Mouse (Mus musculus) hindbrain, embryonic 13.5 days (tissue): ENCODE measurements around the gene Agap1. TPM values are rescaled to one million over a fixed set of nuclear protein-coding genes. Genes with fewer than 3 reads are reported as not detected.

Source experiments
- ATAC-seq: fragments of 200-750 bp; cut with Nextera tagmentation; 2 replicates; pipeline ENCODE4 v1.8.0; 2017; ENCODE audit warnings: moderate TSS enrichment; ENCODE audit not compliant: low FRiP score
- H3K27ac ChIP-seq: fragments of 300-500 bp; sonication (generic); 2 replicates; pipeline ENCODE4 v1.5.1; 2015; ENCODE audit warnings: inconsistent platforms, mild to moderate bottlenecking, moderate library complexity
- H3K27me3 ChIP-seq: fragments of 300-500 bp; sonication (generic); 2 replicates; pipeline ENCODE4 v1.6.1; 2015; ENCODE audit warnings: mild to moderate bottlenecking, inconsistent platforms
- H3K36me3 ChIP-seq: fragments of 300-500 bp; sonication (generic); 2 replicates; pipeline ENCODE4 v1.6.1; 2015; ENCODE audit warnings: mild to moderate bottlenecking, inconsistent platforms
- H3K4me1 ChIP-seq: fragments of 300-500 bp; sonication (generic); replicated peaks from 2 replicates; pipeline ENCODE4 v1.6.1; 2015; ENCODE audit warnings: inconsistent platforms
- H3K4me2 ChIP-seq: fragments of 300-500 bp; sonication (generic); 2 replicates; pipeline ENCODE4 v1.6.1; 2015; ENCODE audit warnings: inconsistent platforms, mild to moderate bottlenecking, moderate library complexity
- H3K4me3 ChIP-seq: fragments of 300-500 bp; sonication (generic); 2 replicates; pipeline ENCODE4 v1.5.1; 2015; ENCODE audit warnings: mild to moderate bottlenecking, inconsistent platforms
- H3K9ac ChIP-seq: fragments of 300-500 bp; sonication (generic); 2 replicates; pipeline ENCODE4 v1.6.1; 2015; ENCODE audit warnings: mild to moderate bottlenecking, inconsistent platforms
- H3K9me3 ChIP-seq: fragments of 300-500 bp; sonication (generic); 2 replicates; pipeline ENCODE4 v1.6.1; 2016; ENCODE audit warnings: inconsistent platforms
- WGBS: fragments of 180-500 bp; shearing (Covaris S2); methylation state at CpG from one replicate; pipeline ENCODE4 v1.1.7; 2015; 5-methylcytosine and 5-hydroxymethylcytosine counted together
- polyA plus RNA-seq: library from polyadenylated mRNA; unstranded; fragments of >200 nt; fragmentation: Nextera tagmentation; extraction: Ambion mirVana; gene quantifications from 2 replicates; pipeline ENCODE4 v1.2.1, GENCODE M21; 2015

Agap1 gene
- polyA plus RNA-seq, 1 experiment from 2014 or later: 51.3 TPM

DNA sequence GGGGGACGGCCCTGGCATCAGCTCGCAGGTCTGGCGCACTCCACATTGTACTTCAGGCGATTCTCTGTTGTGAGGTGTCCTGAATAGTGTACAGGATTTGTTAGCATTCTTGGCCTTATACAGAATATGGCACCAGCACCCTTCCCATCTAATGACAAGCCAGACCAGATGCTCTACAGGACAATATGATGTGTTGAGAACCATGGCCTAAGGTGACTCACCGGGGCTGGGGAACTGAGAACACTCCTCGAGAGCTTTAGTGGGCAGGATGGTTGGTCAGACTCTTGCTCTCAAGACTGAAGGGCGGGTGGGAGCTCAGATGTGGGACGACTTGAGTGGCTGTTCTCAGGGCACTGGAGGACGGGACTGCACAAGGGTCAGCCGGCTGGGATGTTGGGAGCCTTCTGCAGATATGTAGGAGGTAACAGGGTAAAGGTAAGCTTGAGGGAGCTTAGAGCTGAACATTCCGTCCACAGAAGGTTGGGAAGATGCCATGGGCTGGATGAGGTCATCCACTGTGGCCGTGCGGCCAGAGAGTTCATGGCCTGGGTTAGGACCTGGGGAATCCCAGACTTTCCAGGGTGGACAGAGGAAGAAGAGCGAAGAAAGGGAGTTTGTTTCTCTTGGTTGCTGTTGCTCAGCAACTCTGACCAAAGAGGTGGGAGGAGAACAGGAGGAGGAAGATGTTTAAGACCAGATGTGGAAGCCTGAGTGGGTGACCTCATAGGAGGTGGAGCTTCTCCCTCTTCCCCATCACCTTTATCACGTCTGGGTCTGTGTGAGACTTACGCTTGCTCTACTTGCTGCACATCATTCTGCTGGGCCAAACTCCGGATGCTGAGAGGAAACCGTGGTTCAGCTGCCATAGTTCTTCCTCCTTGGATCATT, 100.6 kb downstream of the Agap1 start:
- ATAC-seq: no peak
- no peak overlapping the region for H3K27ac ChIP-seq
- H3K36me3 ChIP-seq: no peaks in the 10 kb centered on the region
- no peaks in the 10 kb centered on the region for H3K27me3 ChIP-seq
- H3K4me1 ChIP-seq: peaks cover 65% of the 10 kb centered on the region
- H3K4me3 ChIP-seq: no peak overlapping the region
- 87% methylated on average over 18 of the region's 18 CpGs for WGBS
- H3K9me3 ChIP-seq: no peaks in the 10 kb centered on the region
- no peak overlapping the region for H3K9ac ChIP-seq
- H3K4me2 ChIP-seq: no peak overlapping the region

DNA sequence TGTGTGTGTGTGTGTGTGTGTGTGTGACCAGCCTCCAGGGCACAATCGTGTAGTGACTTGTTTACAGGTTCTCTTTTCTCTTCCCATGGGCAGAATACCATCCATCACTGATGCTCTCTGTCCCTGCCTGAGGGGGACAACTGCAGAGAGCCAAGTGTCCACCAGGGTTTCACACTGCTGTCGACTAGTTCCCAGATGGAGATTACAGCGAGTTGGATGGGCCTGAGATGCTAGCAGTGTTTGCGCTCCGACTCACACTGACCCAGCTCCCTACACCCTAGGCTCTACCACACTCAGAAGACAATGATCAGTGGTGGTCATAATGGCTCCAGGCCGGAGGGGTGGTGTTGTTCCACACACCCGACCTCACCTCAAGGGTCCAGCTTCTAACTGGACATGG, 101.4 kb downstream of the Agap1 start:
- 76% methylated on average over 7 of the region's 7 CpGs for WGBS
- no peak overlapping the region for H3K9ac ChIP-seq
- H3K9me3 ChIP-seq: no peaks in the 10 kb centered on the region
- no peak for ATAC-seq
- H3K4me3 ChIP-seq: no peak overlapping the region
- no peaks in the 10 kb centered on the region for H3K36me3 ChIP-seq
- H3K27me3 ChIP-seq: no peaks in the 10 kb centered on the region
- no peak overlapping the region for H3K4me2 ChIP-seq
- peaks cover 64% of the 10 kb centered on the region for H3K4me1 ChIP-seq
- H3K27ac ChIP-seq: no peak overlapping the region

DNA sequence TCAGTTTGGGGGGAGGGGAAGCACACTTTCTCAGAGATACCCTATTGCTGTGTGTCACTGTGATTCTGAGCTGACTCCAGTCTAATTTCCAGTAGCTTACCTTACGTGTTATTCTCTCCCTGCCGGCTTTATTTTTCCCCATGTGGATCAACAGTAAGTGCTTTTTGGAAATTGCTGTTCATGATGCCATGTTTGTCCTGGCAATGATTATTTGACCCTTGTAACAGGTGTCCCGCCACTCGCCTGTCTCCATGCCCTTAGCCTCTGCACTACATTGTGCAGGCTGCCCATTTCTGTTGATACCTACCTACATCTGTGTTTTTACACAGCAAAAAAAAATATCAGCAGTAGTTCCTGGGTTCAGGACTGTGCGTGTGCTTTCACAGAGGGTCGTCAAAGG, 102.8 kb downstream of the Agap1 start:
- Histone ChIP-seq H3K9me3 (no peaks in the 10 kb centered on the region), H3K4me2 (no peak overlapping the region), H3K27me3 (no peaks in the 10 kb centered on the region), H3K4me1 (peaks cover 52% of the 10 kb centered on the region), H3K4me3 (no peak overlapping the region), H3K36me3 (no peaks in the 10 kb centered on the region), H3K9ac (no peak overlapping the region), H3K27ac (no peak overlapping the region)
- ATAC-seq: no peak
- WGBS: 82% methylated on average over 6 of the region's 6 CpGs

DNA sequence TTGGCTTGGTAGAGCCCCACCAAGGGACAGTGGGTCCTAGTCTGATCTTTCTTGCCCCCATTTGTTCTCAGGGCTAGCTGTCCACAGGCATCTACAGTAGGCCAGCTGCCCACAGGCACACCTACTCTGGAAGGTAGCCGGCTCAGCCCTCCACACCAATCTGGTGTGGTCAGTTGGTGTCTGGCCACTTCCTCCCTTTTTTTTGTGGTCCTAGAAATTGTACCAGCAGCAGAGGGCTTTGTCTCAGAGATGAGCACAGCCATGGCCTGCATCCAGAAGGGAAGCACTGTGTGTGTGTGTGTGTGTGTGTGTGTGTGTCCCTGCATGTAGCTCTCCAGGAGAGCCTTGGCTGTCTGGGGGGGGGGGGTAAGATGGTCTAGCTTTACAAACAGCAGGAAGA, 103.5 kb downstream of the Agap1 start:
- no peak overlapping the region for H3K4me2 ChIP-seq
- no peak overlapping the region for H3K4me3 ChIP-seq
- WGBS: 75% methylated on average over 1 of the region's 1 CpGs
- H3K36me3 ChIP-seq: no peaks in the 10 kb centered on the region
- H3K27ac ChIP-seq: no peak overlapping the region
- H3K27me3 ChIP-seq: no peaks in the 10 kb centered on the region
- ATAC-seq: no peak
- no peak overlapping the region for H3K9ac ChIP-seq
- peaks cover 58% of the 10 kb centered on the region for H3K4me1 ChIP-seq
- H3K9me3 ChIP-seq: no peaks in the 10 kb centered on the region

DNA sequence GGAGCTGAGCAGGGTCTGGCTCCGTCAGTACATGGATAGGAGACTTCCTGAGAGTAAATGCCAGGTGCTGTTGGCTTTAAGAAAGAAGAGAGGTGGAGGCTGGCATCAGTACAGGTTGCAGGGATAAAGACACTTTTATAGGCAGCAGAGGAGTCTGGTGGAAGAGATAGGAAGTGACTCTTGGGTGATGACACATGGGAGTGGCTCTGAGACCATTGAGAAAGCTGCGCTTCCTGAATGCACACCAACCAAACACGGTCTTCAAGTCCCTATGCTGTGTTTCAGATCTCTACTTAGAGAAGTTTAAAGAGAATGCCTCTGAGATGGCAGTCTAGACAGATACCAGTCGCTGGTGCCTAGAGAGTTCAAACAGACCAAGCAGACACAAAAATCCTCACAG, 108.8 kb downstream of the Agap1 start:
- Histone ChIP-seq H3K4me2 (no peak overlapping the region), H3K36me3 (no peaks in the 10 kb centered on the region), H3K27me3 (no peaks in the 10 kb centered on the region), H3K9ac (no peak overlapping the region), H3K4me1 (peaks cover 78% of the 10 kb centered on the region), H3K27ac (no peak overlapping the region), H3K9me3 (no peaks in the 10 kb centered on the region), H3K4me3 (no peak overlapping the region)
- WGBS: 89% methylated on average over 4 of the region's 4 CpGs
- no peak for ATAC-seq

DNA sequence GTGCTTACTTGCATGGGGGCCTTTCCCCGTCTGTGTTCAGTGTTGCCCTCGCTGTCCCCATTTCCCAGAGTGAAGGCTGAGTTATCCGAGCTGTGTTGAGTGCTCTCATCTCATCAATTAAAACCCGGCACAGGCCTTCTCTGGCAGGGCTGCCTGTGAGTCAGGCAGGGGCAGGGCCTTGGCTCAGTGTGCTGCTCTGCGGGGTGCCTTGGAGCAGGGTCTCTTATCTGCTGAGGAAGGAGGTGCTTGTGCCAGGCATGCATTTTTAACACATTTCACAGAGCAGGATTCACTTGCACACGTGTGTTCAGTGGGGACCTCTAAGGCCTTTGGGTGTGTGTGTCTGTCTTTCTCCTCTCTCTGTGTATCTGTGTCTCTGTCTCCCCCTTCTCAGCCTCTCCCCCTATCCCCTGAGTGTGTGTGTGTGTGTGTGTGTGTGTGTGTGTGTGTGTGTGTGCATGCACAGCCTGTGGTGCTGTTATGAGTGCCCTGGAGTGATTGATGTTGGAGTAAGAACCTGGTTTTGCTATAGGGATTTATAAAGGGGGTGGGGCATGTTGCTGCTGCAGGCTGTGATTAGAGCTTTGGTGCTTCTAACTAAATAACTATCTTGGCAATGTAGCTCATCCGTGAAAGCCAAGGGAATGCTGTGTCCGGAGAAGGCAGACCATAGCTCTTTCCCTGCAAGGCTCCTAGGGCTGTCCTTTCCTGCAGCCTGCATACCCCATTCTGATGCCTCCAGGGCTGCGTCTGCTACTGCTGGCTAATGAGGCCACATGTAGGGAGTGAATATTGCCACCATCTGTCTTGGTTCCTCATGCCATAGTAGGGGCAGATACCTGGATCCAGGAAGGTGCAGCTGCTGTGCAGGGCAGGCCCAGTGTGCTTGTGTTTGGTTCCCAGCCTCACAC, 112.2 kb downstream of the Agap1 start:
- Histone ChIP-seq H3K4me1 (peaks cover 84% of the 10 kb centered on the region), H3K4me3 (no peak overlapping the region), H3K4me2 (no peak overlapping the region), H3K27ac (peak overlapping the region; percentile 90), H3K9ac (peak overlapping the region; percentile 56), H3K9me3 (no peaks in the 10 kb centered on the region), H3K27me3 (no peaks in the 10 kb centered on the region), H3K36me3 (no peaks in the 10 kb centered on the region)
- peak; percentile 69 for ATAC-seq
- WGBS: 14% methylated on average over 9 of the region's 9 CpGs

DNA sequence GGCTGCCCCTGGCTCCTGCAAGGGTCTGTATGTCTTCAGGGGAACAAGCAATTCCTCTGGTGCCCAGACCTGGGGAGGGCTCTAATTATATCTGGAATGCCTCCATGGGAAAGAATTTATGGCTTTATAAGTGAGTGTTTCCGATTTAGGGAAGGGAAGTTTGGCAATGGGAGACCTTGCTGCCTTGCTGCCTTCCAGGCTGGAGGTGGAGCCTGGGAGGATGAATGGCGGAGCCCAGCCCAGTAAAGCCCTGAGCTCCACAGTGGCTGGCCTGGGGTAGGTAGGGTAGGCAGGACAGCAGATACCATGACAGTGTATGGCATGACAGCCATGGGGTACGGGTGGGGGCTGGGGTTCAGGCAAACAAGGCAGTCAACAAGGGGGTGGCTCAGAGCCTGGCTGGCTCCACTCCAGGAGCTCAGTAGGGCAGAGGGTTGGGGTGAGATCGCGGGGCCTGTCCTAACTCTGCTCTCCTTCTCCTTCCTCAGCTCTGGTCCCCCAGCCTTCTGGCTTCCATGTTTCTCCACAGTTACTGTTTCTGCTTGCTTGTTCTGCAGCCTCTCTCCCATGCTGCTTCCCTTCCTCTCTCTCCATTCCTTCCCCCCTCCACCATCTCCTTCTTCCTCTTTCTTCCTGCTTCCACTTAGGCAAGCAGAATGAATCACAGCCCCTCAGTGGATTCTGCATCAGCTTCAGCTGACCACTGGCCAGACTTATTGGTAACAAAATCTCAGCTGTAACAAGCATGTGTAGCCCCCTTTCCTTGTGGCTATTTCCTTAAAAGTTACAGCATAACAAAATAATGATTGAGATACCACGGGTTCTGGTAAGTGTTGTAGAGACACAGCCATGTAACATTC, 114.2 kb downstream of the Agap1 start:
- H3K9me3 ChIP-seq: no peaks in the 10 kb centered on the region
- H3K36me3 ChIP-seq: no peaks in the 10 kb centered on the region
- peak overlapping the region; percentile 90 for H3K27ac ChIP-seq
- 62% methylated on average over 6 of the region's 6 CpGs for WGBS
- no peak overlapping the region for H3K4me2 ChIP-seq
- peaks cover 85% of the 10 kb centered on the region for H3K4me1 ChIP-seq
- no peaks in the 10 kb centered on the region for H3K27me3 ChIP-seq
- H3K9ac ChIP-seq: 0 out of 2 replicates have a peak overlapping the region, but pooled peaks have one; percentile 13
- no peak overlapping the region for H3K4me3 ChIP-seq
- no peak for ATAC-seq

DNA sequence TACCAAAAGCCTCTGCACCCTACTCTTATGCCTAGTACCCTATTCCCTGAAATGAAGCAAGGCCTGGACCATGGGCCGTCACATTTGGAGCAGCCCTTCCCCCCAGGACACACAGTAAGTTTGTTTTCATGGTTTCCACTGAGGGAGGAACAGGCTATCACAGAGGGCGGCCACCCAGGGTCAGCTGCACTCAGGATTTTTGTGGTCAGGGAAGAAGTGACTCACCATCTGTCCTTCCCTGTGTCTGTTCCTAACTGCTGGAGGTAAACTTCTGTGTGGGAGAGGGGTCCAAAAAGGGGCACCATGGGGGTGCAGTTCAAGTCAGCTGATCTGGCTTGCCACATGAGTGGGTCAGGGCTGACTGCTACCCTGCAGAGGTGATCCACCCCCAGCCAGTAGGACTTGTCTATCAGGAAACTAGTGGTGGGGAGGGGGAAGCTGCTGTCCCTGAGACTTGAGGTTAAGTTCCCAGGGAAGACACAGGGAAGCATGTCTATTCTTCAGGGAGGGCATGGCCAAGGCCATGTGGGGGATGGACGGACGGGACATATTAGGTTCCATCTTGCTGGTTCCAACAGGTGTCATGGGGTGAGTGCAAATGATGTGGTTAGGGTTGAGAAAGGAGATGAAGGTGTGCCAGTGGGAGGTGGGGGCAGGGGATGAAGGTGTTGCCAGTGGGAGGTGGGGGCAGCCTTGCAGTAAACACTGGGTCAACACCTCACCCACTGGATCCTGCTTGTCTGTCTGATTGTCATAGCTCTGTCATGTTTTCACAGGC, 116.1 kb downstream of the Agap1 start:
- H3K9me3 ChIP-seq: no peaks in the 10 kb centered on the region
- H3K4me2 ChIP-seq: no peak overlapping the region
- H3K4me1 ChIP-seq: peaks cover 83% of the 10 kb centered on the region
- WGBS: 77% methylated on average over 4 of the region's 4 CpGs
- no peak for ATAC-seq
- no peaks in the 10 kb centered on the region for H3K27me3 ChIP-seq
- H3K9ac ChIP-seq: no peak overlapping the region
- no peak overlapping the region for H3K27ac ChIP-seq
- no peak overlapping the region for H3K4me3 ChIP-seq
- no peaks in the 10 kb centered on the region for H3K36me3 ChIP-seq

DNA sequence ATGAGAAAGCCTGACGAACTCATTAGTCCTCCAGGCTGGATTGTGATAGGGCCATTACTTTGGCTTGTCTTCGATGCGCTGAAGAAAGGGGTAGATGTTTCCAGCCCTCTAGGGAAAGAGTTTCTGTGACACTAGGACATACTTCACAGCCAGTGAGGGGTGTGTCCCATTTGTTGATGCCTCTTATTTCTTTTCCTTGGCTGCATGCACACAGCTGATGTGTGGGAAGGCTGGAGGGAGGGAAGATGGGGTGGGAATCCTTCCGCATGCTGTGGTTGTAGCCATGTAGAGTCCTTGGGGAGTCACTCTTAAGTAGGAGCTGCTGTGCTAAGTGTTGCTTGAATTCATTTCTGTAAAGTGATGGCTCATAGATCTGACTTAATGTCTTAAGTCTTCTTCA, 118.9 kb downstream of the Agap1 start:
- H3K4me1 ChIP-seq: peaks cover 82% of the 10 kb centered on the region
- no peak for ATAC-seq
- no peaks in the 10 kb centered on the region for H3K27me3 ChIP-seq
- H3K4me3 ChIP-seq: no peak overlapping the region
- no peak overlapping the region for H3K9ac ChIP-seq
- H3K9me3 ChIP-seq: no peaks in the 10 kb centered on the region
- H3K4me2 ChIP-seq: no peak overlapping the region
- no peaks in the 10 kb centered on the region for H3K36me3 ChIP-seq
- H3K27ac ChIP-seq: no peak overlapping the region
- 91% methylated on average over 4 of the region's 4 CpGs for WGBS

DNA sequence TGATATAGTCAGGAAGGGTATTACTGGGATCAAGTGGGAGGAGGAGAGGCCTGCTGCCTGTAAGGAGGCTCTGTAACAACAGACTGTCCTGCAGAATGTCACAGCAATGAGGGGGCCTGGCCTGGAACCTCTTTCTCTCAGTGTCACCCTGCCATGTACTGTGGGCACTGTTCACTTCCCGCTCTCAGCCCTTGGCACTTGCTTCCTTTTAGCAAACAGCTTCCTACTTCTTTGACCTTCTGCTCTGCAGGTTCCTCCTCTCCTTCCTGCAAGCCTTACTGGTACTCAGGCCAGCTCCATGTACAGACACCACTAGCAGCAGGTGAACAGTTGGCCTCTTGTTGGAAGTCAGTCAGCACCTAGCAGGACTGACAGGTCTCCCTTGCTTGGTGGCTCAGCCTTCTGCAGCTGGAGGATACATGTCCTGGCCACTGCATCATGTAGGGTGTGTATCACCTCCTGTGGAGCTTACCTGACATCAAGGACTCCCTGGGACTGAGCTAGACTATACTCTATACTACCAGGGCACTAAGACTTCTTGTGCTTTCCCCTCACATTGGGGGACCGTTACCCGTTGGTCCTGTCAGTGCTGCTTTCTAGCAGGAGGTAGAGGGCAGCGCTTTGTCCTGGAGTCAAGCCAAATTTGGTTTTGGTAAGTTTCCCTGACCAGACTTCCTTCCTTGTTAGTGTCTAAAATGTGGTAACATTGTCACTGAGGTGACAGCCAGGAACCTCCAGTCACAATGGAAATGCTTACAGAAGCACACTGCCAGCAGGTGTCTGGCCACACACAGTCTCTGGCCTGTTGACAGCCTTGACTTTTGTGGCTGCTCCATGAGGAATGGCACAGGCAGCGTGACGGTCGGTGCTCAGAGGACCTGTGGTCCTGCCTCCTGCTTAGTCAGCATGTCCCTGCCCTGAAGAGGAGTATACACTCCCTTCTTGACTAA, 120.6 kb downstream of the Agap1 start:
- Histone ChIP-seq H3K4me3 (no peak overlapping the region), H3K9me3 (no peaks in the 10 kb centered on the region), H3K4me2 (no peak overlapping the region), H3K36me3 (no peaks in the 10 kb centered on the region), H3K27me3 (no peaks in the 10 kb centered on the region), H3K27ac (peak overlapping the region; percentile 99), H3K4me1 (peaks cover 78% of the 10 kb centered on the region), H3K9ac (peak overlapping the region; percentile 73; the same call in 1 of the 2 replicates)
- ATAC-seq: no peak
- WGBS: 37% methylated on average over 7 of the region's 7 CpGs
